Mouse (Mus musculus) kidney, embryonic 16.5 days (tissue): Measurements from ENCODE around the gene Adrb1. TPM values are rescaled to one million over a fixed set of nuclear protein-coding genes. Genes with fewer than 3 reads are reported as not detected.

Source experiments
- ATAC-seq: fragments of 200-750 bp; cut with Nextera tagmentation; 2 replicates; pipeline ENCODE4 v1.8.0; 2017; ENCODE audit warnings: moderate TSS enrichment; ENCODE audit not compliant: low FRiP score, low TSS enrichment
- H3K27ac ChIP-seq: fragments of 300-500 bp; sonication (generic); 2 replicates; pipeline ENCODE4 v1.5.1; 2014; ENCODE audit warnings: low read length
- H3K27me3 ChIP-seq: fragments of 300-500 bp; sonication (generic); 2 replicates; pipeline ENCODE4 v1.6.1; 2014; ENCODE audit warnings: low read length, control low read depth, mixed read lengths; ENCODE audit not compliant: insufficient read depth
- H3K36me3 ChIP-seq: fragments of 300-500 bp; sonication (generic); 2 replicates; pipeline ENCODE4 v1.6.1; 2014; ENCODE audit warnings: low read length, control low read depth, mixed read lengths; ENCODE audit not compliant: insufficient read depth
- H3K4me1 ChIP-seq: fragments of 300-500 bp; sonication (generic); 2 replicates; pipeline ENCODE4 v1.6.1; 2014; ENCODE audit warnings: low read length, control low read depth, mixed read lengths; ENCODE audit not compliant: insufficient read depth
- H3K4me2 ChIP-seq: fragments of 300-500 bp; sonication (generic); replicated peaks from 2 replicates; pipeline ENCODE4 v1.6.1; 2014; ENCODE audit warnings: low read depth, low read length
- H3K4me3 ChIP-seq: fragments of 300-500 bp; sonication (generic); 2 replicates; pipeline ENCODE4 v1.5.1; 2014; ENCODE audit warnings: mild to moderate bottlenecking, low read length
- H3K9ac ChIP-seq: fragments of 300-500 bp; sonication (generic); replicated peaks from 2 replicates; pipeline ENCODE4 v1.6.1; 2014; ENCODE audit warnings: low read length
- H3K9me3 ChIP-seq: fragments of 300-500 bp; sonication (generic); 2 replicates; pipeline ENCODE4 v1.6.1; 2016; ENCODE audit warnings: low read length, control low read depth
- WGBS: fragments of 180-500 bp; shearing (Covaris S2); extraction: QIAGEN DNeasy Blood & Tissue Kit; methylation state at CpG from one replicate; pipeline ENCODE4 v1.1.7; 2014; 5-methylcytosine and 5-hydroxymethylcytosine counted together
- polyA plus RNA-seq: library from polyadenylated mRNA; unstranded; fragments of >200 nt; fragmentation: Nextera tagmentation; extraction: Ambion mirVana; gene quantifications from 2 replicates; pipeline ENCODE4 v1.2.1, GENCODE M21; 2015

The Adrb1 gene
- polyA plus RNA-seq, 1 experiment from 2014 or later: 0.06 TPM

DNA sequence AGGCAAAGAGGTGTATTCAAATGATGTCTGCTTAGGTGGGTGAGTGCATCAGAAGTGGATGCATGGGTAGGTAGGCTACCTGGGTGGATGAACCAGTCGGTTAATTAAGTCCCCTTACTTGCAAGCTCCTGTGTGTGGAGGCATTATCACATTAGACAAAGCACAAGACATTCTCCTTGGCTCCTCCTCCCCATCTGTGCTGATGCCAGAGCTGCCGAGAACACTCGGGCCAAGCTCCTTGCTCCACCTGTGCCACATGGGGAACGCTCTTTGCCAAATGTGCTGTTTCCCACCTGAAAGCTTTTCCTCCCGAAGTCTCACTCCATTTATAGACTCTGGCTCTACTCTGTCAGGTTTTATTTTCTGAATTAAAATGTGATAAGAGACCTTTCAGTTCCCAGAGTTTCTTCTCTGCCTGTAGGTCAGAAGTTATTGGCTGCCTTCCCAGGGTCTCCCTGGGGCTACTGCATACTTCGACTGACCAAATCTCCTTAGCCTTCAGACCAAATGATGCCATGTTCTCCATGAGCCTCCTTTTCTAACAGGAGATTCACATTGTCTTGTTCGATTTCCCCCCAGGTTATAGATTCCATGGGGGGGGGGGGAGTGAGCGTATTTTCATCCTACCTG lies 20.5 kb upstream of the Adrb1 start:
- H3K27me3 ChIP-seq: peaks cover 3% of the 10 kb centered on the region; the same call in 1 of the 2 replicates
- H3K27ac ChIP-seq: no peak overlapping the region
- no peak overlapping the region for H3K9ac ChIP-seq
- peaks cover 10% of the 10 kb centered on the region for H3K4me1 ChIP-seq
- no peaks in the 10 kb centered on the region for H3K9me3 ChIP-seq
- no peak overlapping the region for H3K4me2 ChIP-seq
- 56% methylated on average over 8 of the region's 8 CpGs for WGBS
- no peak overlapping the region for H3K4me3 ChIP-seq
- no peaks in the 10 kb centered on the region for H3K36me3 ChIP-seq
- no peak for ATAC-seq

DNA sequence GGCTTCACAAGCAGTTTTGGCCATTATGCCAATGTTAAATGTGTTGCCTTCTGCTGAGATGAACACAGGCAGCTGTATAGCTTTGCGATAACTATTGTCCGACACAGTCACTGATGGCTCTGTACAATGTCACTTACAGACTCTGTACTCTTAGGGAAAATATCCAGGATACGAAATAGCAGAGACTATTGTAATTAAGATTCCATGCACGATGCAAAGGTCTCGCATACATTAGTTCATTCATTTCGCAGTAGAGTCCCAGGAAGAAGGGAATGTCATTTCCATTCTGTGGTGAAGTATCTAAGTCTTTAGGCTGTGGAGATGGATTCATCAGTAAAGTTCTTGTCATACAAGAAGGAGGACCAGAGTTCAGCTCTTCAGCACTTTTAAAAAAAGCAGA lies 20.0 kb upstream of the Adrb1 start:
- Histone ChIP-seq H3K27me3 (peaks cover 3% of the 10 kb centered on the region; the same call in 1 of the 2 replicates), H3K4me2 (no peak overlapping the region), H3K27ac (no peak overlapping the region), H3K4me3 (no peak overlapping the region), H3K9ac (no peak overlapping the region), H3K4me1 (peaks cover 10% of the 10 kb centered on the region), H3K9me3 (no peaks in the 10 kb centered on the region), H3K36me3 (no peaks in the 10 kb centered on the region)
- 89% methylated on average over 6 of the region's 6 CpGs for WGBS
- ATAC-seq: no peak

DNA sequence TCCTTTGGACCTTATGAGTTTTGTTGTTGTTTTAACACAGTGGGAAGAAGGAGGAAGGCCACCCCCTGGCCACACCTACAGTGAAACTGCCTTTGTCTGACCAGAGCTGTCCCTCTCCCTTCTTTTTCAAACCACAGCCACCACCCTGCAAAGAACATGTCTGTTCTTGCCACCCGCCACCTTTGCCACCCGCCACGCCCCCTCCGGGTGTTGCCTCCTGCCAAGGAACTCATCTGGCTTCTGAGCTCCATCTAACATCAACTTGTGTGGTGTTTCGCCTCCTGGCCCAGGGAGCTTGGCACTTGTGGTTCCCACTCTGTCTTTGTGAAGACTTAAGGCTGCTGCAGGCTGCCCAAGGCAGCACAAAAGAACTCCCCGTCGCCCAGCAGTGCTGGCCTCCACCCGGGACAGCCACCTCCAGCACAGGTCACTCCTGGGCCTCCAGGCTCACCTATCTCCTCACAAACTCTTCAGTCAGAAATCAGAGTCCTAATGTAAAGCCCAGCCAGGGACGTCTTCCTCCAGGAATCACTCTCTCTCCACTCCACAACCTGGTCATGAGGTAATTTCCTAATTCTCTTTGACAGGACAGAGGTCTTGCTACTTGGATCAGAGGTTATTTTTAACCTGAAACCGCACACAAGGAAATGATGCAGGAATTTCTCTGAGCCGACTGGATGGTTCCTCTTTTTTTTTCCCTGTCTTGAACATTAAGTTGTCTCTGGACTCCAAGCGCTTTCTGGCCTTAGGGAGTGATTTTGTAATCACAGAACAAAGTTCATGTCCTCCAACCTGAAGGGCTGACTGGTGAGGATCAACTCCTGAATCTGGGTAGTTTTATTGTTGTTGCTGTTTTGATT lies 18.5 kb upstream of the Adrb1 start:
- no peak overlapping the region for H3K27ac ChIP-seq
- ATAC-seq: no peak

DNA sequence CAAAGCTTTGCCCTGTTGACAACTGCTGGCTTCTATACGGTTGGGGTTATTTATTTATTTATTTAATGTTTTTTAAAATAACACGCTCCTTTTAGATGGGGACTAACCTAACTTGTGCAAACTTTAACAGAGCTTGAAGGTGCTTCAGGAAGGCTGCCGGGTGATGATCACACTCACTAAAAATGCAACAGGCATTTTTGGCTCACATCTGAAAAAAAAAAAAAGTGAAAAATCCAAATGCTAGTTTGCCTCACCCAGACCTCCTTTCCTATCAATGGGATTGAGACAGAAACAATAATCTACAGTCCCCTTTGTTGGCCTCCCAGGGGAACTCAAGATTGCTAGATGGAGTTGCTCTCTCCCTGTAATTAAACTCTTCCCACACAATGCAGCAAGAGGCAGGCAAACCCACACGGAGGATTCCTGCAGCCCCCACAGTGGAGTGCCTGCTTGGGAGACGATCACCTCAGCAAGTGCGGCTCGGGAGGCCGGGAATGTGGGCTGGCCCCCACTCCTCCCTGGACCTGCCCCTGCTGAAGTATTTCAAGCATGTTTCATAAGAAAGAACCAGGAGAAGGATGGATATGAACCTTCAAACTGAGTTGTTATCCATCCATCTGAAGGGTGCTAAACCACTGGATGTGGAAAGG lies 16.8 kb upstream of the Adrb1 start:
- H3K27ac ChIP-seq: no peak overlapping the region
- no peak for ATAC-seq

More for the DNA sequence above, 18.5 kb upstream of the Adrb1 start:
- no peaks in the 10 kb centered on the region for H3K36me3 ChIP-seq
- H3K9me3 ChIP-seq: no peaks in the 10 kb centered on the region
- H3K9ac ChIP-seq: 0 out of 2 replicates have a peak overlapping the region, but pooled peaks have one; percentile 8
- WGBS: 64% methylated on average over 12 of the region's 12 CpGs
- H3K27me3 ChIP-seq: peaks cover 3% of the 10 kb centered on the region; the same call in 1 of the 2 replicates
- H3K4me2 ChIP-seq: no peak overlapping the region
- H3K4me3 ChIP-seq: no peak overlapping the region
- H3K4me1 ChIP-seq: peaks cover 10% of the 10 kb centered on the region

DNA sequence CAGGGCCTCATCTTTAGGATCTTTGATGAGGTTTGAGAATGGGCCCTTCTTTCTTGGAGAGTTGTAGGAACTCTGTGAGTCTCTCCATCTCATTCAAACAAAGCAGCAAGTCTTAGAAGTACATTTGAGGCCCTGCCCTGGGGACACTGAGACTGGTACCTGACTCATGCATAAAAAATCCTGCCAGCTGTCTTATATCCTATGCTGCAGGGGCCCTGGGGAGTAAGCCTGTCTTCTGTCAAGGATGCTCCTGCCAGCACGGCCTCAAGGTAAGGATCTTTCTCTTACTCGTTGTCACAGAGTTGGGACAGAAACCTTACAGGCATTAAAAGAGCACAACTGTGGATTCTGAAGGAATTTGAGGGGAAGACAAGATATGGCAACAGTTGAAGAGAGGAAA lies 13.2 kb upstream of the Adrb1 start:
- H3K36me3 ChIP-seq: no peaks in the 10 kb centered on the region
- peaks cover 7% of the 10 kb centered on the region for H3K4me1 ChIP-seq
- no peak overlapping the region for H3K4me2 ChIP-seq
- no peaks in the 10 kb centered on the region for H3K9me3 ChIP-seq
- no peak overlapping the region for H3K4me3 ChIP-seq
- peaks cover 12% of the 10 kb centered on the region; the same call in 1 of the 2 replicates for H3K27me3 ChIP-seq
- no peak overlapping the region for H3K27ac ChIP-seq
- no peak overlapping the region for H3K9ac ChIP-seq
- WGBS: 63% methylated on average over 2 of the region's 2 CpGs
- ATAC-seq: no peak

More for the DNA sequence above, 16.8 kb upstream of the Adrb1 start:
- 35% methylated on average over 8 of the region's 8 CpGs for WGBS
- Histone ChIP-seq H3K4me1 (peaks cover 13% of the 10 kb centered on the region), H3K4me3 (no peak overlapping the region), H3K9ac (no peak overlapping the region), H3K9me3 (no peaks in the 10 kb centered on the region), H3K27me3 (peaks cover 6% of the 10 kb centered on the region; the same call in 1 of the 2 replicates), H3K36me3 (no peaks in the 10 kb centered on the region), H3K4me2 (no peak overlapping the region)

DNA sequence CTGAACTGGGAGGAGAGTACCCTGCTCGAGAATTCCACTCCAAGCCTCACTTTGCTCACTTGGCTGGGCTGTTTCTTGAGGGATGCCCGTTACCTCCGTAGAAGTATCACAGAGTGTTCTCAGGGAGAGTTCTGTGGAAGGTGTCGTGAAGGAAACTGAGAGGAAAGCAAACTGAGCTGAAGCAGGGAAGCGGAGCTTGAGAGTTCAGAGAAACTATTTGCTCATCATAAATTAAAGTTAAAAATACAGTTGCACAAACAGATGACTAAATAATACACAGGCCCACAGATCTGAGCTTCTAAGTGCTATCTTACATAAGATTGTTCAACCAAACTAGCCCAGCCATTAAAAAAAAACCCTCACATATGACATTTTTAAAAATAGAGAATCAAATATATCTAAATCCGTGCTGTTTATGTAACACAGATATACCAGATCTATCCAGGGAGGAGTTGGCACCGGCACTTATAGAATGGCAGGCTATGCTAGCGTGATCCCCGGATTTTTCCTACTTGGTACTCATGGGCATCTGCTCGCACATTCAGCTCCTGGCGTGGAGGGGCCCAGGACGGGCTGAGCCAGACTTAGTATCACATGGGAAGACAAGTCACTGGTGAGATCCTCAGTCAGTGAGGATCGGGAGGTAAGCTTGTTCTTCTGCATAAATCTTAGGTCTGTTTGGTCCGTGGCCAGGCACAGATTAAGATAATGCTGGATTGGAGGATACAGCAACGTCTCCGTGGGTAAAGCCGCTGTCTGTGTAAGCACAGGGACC lies 11.7 kb upstream of the Adrb1 start:
- H3K27ac ChIP-seq: no peak overlapping the region
- no peak overlapping the region for H3K4me3 ChIP-seq
- H3K4me1 ChIP-seq: peaks cover 5% of the 10 kb centered on the region
- H3K9ac ChIP-seq: no peak overlapping the region
- WGBS: 66% methylated on average over 17 of the region's 17 CpGs
- H3K9me3 ChIP-seq: no peaks in the 10 kb centered on the region
- no peak for ATAC-seq
- no peak overlapping the region for H3K4me2 ChIP-seq
- H3K27me3 ChIP-seq: peaks cover 12% of the 10 kb centered on the region; the same call in 1 of the 2 replicates
- no peaks in the 10 kb centered on the region for H3K36me3 ChIP-seq

DNA sequence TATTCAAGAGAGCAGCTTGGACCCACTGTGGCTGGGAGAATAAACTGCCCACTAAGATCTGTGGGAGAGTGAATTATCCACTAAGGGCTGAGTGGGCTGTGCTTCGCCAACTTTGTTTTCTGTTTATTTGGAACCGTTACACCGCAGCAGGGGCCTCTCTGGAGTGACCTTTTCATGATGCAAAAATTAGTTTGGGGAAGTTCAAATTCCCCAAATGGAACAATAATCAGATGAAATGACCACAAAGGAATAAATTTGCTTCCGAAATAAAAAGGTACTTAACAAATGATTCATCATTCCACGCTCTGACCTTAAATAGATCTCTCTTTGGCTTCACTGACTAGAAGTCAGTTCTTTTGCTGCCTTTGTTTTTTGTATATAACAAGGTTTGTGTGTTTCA lies 8.4 kb upstream of the Adrb1 start:
- no peaks in the 10 kb centered on the region for H3K9me3 ChIP-seq
- H3K36me3 ChIP-seq: no peaks in the 10 kb centered on the region
- WGBS: 92% methylated on average over 5 of the region's 5 CpGs
- H3K4me1 ChIP-seq: 0 out of 2 replicates have a peak, but pooled peaks cover 3% of the 10 kb centered on the region
- no peak overlapping the region for H3K4me2 ChIP-seq
- ATAC-seq: no peak
- peaks cover 19% of the 10 kb centered on the region for H3K27me3 ChIP-seq
- H3K9ac ChIP-seq: no peak overlapping the region
- no peak overlapping the region for H3K27ac ChIP-seq
- H3K4me3 ChIP-seq: no peak overlapping the region

DNA sequence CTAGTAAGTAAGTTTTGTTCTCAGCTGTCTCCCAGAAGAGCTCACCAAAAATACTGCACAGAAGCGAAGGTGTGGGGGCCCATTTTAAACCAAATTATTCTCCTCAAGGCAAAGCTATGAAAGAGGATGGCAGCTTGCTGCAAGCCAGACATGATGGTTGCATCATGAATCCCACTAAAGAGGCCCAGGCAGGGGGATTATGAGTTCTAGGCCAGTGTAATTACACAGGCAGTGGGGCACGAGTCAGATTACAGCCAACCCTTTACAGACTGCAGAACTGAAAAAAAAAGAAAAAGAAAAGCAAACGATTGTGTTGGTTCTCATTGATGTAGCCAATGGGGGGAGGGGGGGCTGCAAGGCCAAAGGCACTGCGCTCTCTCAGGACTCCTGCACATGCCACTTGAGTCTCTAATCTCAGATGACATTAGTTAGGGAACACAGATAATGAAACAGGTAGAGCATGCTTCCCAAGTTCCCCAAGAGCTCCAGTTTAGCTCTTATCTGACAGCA lies 7.3 kb upstream of the Adrb1 start:
- Histone ChIP-seq H3K36me3 (no peaks in the 10 kb centered on the region), H3K4me2 (no peak overlapping the region), H3K27me3 (peaks cover 25% of the 10 kb centered on the region), H3K9ac (no peak overlapping the region), H3K27ac (no peak overlapping the region), H3K4me3 (no peak overlapping the region), H3K9me3 (no peaks in the 10 kb centered on the region), H3K4me1 (0 out of 2 replicates have a peak, but pooled peaks cover 3% of the 10 kb centered on the region)
- WGBS: 46% methylated on average over 4 of the region's 4 CpGs
- ATAC-seq: no peak

DNA sequence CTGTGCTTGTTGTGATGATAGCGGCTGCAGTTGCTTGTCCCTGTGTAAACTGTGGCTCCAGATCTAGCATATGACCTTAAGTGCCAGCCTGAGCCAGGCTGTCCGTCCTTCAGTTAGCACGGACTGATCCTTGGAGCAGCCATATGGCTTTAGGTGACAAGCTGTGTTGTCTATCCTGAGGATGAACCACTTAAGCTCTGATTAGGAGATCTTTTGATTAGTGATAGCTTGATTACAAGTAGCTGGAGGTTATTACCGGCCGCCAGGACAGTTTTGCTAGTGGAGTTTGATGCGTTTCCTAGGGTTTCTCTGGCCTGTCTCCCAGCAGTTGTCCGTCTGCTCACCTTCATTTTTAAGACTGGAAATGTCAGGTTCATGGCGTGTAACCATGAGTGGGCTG lies 4.0 kb upstream of the Adrb1 start:
- Histone ChIP-seq H3K36me3 (no peaks in the 10 kb centered on the region), H3K4me3 (no peak overlapping the region), H3K4me2 (no peak overlapping the region), H3K27ac (no peak overlapping the region), H3K9ac (no peak overlapping the region), H3K27me3 (peaks cover 49% of the 10 kb centered on the region), H3K4me1 (peaks cover 19% of the 10 kb centered on the region), H3K9me3 (no peaks in the 10 kb centered on the region)
- WGBS: 58% methylated on average over 8 of the region's 8 CpGs
- ATAC-seq: no peak
